9 mouse cellular contexts compared by ENCODE assay signal in the genomic region with DNA sequence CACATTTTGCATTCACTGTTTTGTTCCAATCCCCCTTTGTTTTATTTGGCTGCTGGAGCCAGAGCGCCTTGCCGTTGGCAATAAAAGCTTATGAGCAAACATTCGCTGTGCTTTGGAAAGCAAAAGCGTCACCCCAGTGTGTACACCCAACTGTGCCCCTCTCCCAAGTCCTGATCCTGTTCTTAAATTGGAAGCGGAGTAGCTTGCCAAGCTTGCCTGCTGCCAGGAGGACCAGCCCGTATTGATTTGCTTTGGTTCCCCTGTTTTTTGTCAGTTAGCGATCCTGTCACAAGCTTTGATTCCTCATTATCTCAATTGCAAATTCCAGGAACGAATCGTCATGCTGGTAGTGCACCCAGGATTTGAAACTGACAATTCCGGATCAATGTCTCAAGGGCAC.
DNase-seq lines count a peak whose midpoint lies in the region; ATAC-seq lines count a peak whose summit lies in the region.
"Had no signal": no experiment of that assay in that cellular context is flagged by ENCODE, and none has a peak within 500 bp of the region (broad histone marks: within the 10 kb centered on the region; RNA-seq: fewer than 3 reads in every experiment).

No protein-coding gene starts in this region.

- no peaks in the 10 kb centered on the region for H3K27me3 ChIP-seq in embryonic facial prominence, embryonic 14.5 days (replicated peaks; ENCODE audit: control insufficient read depth, insufficient read depth, low read length)
- no peaks in the 10 kb centered on the region for H3K27me3 ChIP-seq in embryonic facial prominence, embryonic 10.5 days (replicated peaks; ENCODE audit: low read depth, poor library complexity, severe bottlenecking)
- no peaks in the 10 kb centered on the region for H3K27me3 ChIP-seq in midbrain, embryonic 15.5 days (replicated peaks)
- H3K27me3 ChIP-seq: heart, embryonic 15.5 days had no signal

- no peak overlapping the region for H3K27ac ChIP-seq in embryonic facial prominence, embryonic 14.5 days (replicated peaks; ENCODE audit: low read depth, low read length)
- H3K27ac ChIP-seq in embryonic facial prominence, embryonic 10.5 days (replicated peaks): no peak overlapping the region
- peak overlapping the region; percentile 54 for H3K27ac ChIP-seq in midbrain, embryonic 15.5 days
- H3K27ac ChIP-seq: heart, embryonic 15.5 days had no signal

- H3K9me3 ChIP-seq in embryonic facial prominence, embryonic 14.5 days (ENCODE audit: control insufficient read depth, low read length): no peaks in the 10 kb centered on the region
- H3K9me3 ChIP-seq in embryonic facial prominence, embryonic 10.5 days: no peaks in the 10 kb centered on the region
- no peaks in the 10 kb centered on the region for H3K9me3 ChIP-seq in midbrain, embryonic 15.5 days
- H3K9me3 ChIP-seq: heart, embryonic 15.5 days had no signal

- no peaks in the 10 kb centered on the region for H3K4me1 ChIP-seq in embryonic facial prominence, embryonic 14.5 days (ENCODE audit: control insufficient read depth, insufficient read depth, low read length)
- no peaks in the 10 kb centered on the region for H3K4me1 ChIP-seq in embryonic facial prominence, embryonic 10.5 days
- H3K4me1 ChIP-seq in midbrain, embryonic 15.5 days: peaks cover 5% of the 10 kb centered on the region; the same call in 1 of the 2 replicates
- H3K4me1 ChIP-seq: heart, embryonic 15.5 days had no signal

- no peaks in the 10 kb centered on the region for H3K36me3 ChIP-seq in embryonic facial prominence, embryonic 14.5 days (ENCODE audit: control insufficient read depth, insufficient read depth, low read length)
- H3K36me3 ChIP-seq in embryonic facial prominence, embryonic 10.5 days (replicated peaks): no peaks in the 10 kb centered on the region
- H3K36me3 ChIP-seq in midbrain, embryonic 15.5 days (replicated peaks): no peaks in the 10 kb centered on the region
- H3K36me3 ChIP-seq: heart, embryonic 15.5 days had no signal

- no peak overlapping the region for H3K4me2 ChIP-seq in embryonic facial prominence, embryonic 14.5 days (ENCODE audit: low read depth, low read length)
- H3K4me2 ChIP-seq in midbrain, embryonic 15.5 days: peak overlapping the region; percentile 51
- H3K4me2 ChIP-seq: heart, embryonic 15.5 days had no signal

- no peak overlapping the region; the same call in 1 of the 2 replicates for H3K4me3 ChIP-seq in embryonic facial prominence, embryonic 14.5 days (ENCODE audit: low read depth, low read length)
- no peak overlapping the region for H3K4me3 ChIP-seq in embryonic facial prominence, embryonic 10.5 days
- peak overlapping the region; percentile 27 for H3K4me3 ChIP-seq in midbrain, embryonic 15.5 days
- H3K4me3 ChIP-seq: heart, embryonic 15.5 days had no signal

- DNase-seq in embryonic facial prominence, embryonic 14.5 days (ENCODE audit: low spot score): peak; percentile 70
- no peak for DNase-seq in embryonic facial prominence, embryonic 10.5 days (ENCODE audit: low spot score)
- DNase-seq in cerebellum, postnatal 25 days: peak; percentile 53 to 57
- DNase-seq in layer of hippocampus, adult 18-20 months (ENCODE audit: low spot score in 2 of 2): peak; percentile 48 to 82
- no peak for DNase-seq in adipocyte (ENCODE audit: low spot score)
- no peak for DNase-seq in thymus, postnatal 14 days
- no peak for DNase-seq in T-cell, adult 2 months (ENCODE audit: low spot score)

- no peak overlapping the region for H3K9ac ChIP-seq in embryonic facial prominence, embryonic 14.5 days (ENCODE audit: low read depth, low read length)
- peak overlapping the region; percentile 39 for H3K9ac ChIP-seq in midbrain, embryonic 15.5 days
- H3K9ac ChIP-seq: heart, embryonic 15.5 days had no signal

- ATAC-seq in embryonic facial prominence, embryonic 14.5 days (ENCODE audit: low read depth): no peak
- ATAC-seq in midbrain, embryonic 15.5 days (replicated peaks): peak; percentile 89

- WGBS in embryonic facial prominence, embryonic 14.5 days: 62% methylated on average over 10 of the region's 10 CpGs
- 74% methylated on average over 10 of the region's 10 CpGs for WGBS in embryonic facial prominence, embryonic 10.5 days
- WGBS in midbrain, embryonic 15.5 days: 20% methylated on average over 10 of the region's 10 CpGs

Comparison
In these comparisons a context has a peak if more than half of its experiments do, and no peak if none do; other contexts are left out.
1. DNase-seq: peak in embryonic facial prominence, embryonic 14.5 days (single experiment), cerebellum, postnatal 25 days (2 of 2) and layer of hippocampus, adult 18-20 months (2 of 2); none in embryonic facial prominence, embryonic 10.5 days (single experiment), adipocyte (single experiment), thymus, postnatal 14 days (single experiment) and T-cell, adult 2 months (single experiment).